Mouse (Mus musculus) C2C12 (cell line): ENCODE measurements at regions not wholly inside any gene's neighbourhood (a gene's known extent, or its start where the extent isn't known, plus 50 kb on each side); places are given as distances from the start of the nearest gene placed in this dataset.

Source experiments
- H3K27me3 ChIP-seq: one replicate; pipeline ENCODE4 v1.6.1; 2011; ENCODE audit not compliant: control insufficient read depth, insufficient read depth, insufficient read length
- H3K36me3 ChIP-seq: one replicate; pipeline ENCODE4 v1.6.1; 2011; ENCODE audit not compliant: control insufficient read depth, insufficient read depth
- H3K4me3 ChIP-seq: one replicate; pipeline ENCODE4 v1.5.1; 2011; ENCODE audit warnings: mild to moderate bottlenecking, control low read depth; ENCODE audit not compliant: poor library complexity, insufficient read depth, severe bottlenecking
- H3K79me2 ChIP-seq: one replicate; pipeline ENCODE4 v1.6.1; 2011; ENCODE audit not compliant: control insufficient read depth, insufficient read depth
- H3K79me3 ChIP-seq: one replicate; pipeline ENCODE4 v1.6.1; 2011; ENCODE audit warnings: low read depth, control low read depth
- H3ac ChIP-seq: one replicate; pipeline ENCODE3; 2011; ENCODE audit warnings: low read depth; ENCODE audit not compliant: control insufficient read depth, insufficient read length
- CEBPB ChIP-seq: IDR thresholded peaks from one replicate; pipeline ENCODE4 v1.6.1; 2011; ENCODE audit warnings: low read depth, mild to moderate bottlenecking, control low read depth, moderate library complexity
- CTCF ChIP-seq: IDR thresholded peaks from one replicate; pipeline ENCODE4 v1.5.1; 2011; ENCODE audit not compliant: control insufficient read depth, insufficient read depth, insufficient read length
- FOSL1 ChIP-seq: IDR thresholded peaks from one replicate; pipeline ENCODE4 v1.8.0; 2011; ENCODE audit warnings: mild to moderate bottlenecking, low read length; ENCODE audit not compliant: poor library complexity, insufficient read depth, severe bottlenecking
- MAX ChIP-seq: IDR thresholded peaks from one replicate; pipeline ENCODE4 v1.6.1; 2011; ENCODE audit warnings: mild to moderate bottlenecking, control low read depth
- MYOD1 ChIP-seq: IDR thresholded peaks from one replicate; pipeline ENCODE4 v1.6.1; 2011; ENCODE audit warnings: low read depth; ENCODE audit not compliant: control insufficient read depth, insufficient read length
- MYOG ChIP-seq: IDR thresholded peaks from one replicate; pipeline ENCODE4 v1.6.1; 2011; ENCODE audit not compliant: control insufficient read depth, insufficient read length; ENCODE audit errors: extremely low read depth
- USF1 ChIP-seq: IDR thresholded peaks from one replicate; pipeline ENCODE4 v1.6.1; 2011; ENCODE audit warnings: low read depth, mild to moderate bottlenecking, control low read depth, moderate library complexity

DNA sequence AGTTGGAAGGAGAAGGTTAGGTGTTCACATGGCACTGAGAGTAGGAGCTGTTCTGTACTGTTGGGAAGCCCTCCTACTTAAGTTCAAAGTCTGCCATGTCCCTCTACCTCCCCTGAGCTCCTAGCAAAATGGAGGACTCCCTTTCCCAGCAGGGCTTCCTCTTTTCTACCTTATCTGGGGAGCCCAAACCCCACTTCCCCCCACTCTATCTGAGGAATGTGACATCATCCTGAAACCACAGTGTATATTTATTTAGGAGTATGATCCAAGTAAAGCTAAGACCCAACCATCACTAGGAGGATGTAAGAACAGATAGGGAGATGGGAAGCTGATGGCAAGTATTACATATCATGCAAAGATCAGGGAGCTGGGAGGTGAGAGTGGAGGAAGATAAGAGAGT, 1490.6 kb upstream of the Gm6569 start:
- Histone ChIP-seq H3K4me3 (no peak overlapping the region), H3K79me2 (no peaks in the 10 kb centered on the region), H3K36me3 (no peaks in the 10 kb centered on the region), H3K79me3 (no peaks in the 10 kb centered on the region), H3ac (no peak overlapping the region), H3K27me3 (no peaks in the 10 kb centered on the region)
- TF ChIP-seq CEBPB (no peak), CTCF (no peak), MAX (no peak), MYOD1 (no peak), MYOG (no peak), USF1 (no peak)

DNA sequence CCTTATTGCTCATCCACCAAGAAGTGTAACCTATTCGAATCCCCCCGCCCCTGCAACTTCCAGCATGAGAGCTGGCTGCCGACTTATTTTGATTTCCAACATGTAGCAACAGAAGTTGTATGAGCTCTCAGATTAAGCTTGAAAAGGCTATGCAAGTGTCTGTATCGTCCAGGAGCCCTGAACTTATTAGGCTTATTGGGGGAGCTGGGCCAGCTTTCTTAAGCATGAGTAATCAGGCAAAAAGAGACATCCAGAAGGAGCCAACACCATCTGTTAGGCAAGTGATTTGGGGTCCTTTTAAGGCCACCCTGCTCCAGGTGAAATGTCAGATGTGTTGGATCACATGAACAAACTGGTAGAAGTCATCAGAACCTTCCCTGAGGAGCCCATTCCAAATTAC, 1481.0 kb upstream of the Gm6569 start:
- Histone ChIP-seq H3K79me3 (no peaks in the 10 kb centered on the region), H3K79me2 (no peaks in the 10 kb centered on the region), H3K27me3 (no peaks in the 10 kb centered on the region), H3ac (no peak overlapping the region), H3K36me3 (no peaks in the 10 kb centered on the region), H3K4me3 (no peak overlapping the region)
- TF ChIP-seq MYOG, result no peak
- TF ChIP-seq CTCF, result no peak
- no peak for TF ChIP-seq FOSL1
- no peak for TF ChIP-seq MAX
- TF ChIP-seq USF1, result no peak
- TF ChIP-seq CEBPB, result no peak
- TF ChIP-seq MYOD1, result no peak

DNA sequence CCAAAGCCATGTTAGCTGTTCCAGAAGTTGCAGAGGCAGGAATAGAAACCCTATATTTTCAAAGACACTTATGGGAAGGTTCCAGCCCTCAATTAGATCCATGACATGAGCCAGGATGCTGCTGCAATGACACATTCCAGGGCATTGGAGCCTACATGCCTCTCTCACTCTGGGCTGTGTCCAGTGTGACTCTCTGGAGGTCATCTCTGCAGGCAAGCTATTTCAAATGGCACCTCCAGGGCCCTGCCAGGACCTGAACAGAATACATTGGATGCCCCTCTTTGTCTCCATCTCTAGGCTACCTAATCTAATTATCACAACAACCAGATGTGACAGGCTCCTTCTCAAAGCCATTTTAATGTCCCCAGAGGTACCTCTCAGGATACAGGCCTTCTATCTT, 1478.7 kb upstream of the Gm6569 start:
- Histone ChIP-seq H3K27me3 (no peaks in the 10 kb centered on the region), H3ac (no peak overlapping the region), H3K79me2 (no peaks in the 10 kb centered on the region), H3K36me3 (no peaks in the 10 kb centered on the region), H3K79me3 (no peaks in the 10 kb centered on the region), H3K4me3 (no peak overlapping the region)
- no peak for TF ChIP-seq FOSL1
- no peak for TF ChIP-seq MYOG
- TF ChIP-seq CTCF, result no peak
- TF ChIP-seq MAX, result no peak
- TF ChIP-seq USF1, result no peak
- TF ChIP-seq MYOD1, result no peak
- TF ChIP-seq CEBPB, result no peak

DNA sequence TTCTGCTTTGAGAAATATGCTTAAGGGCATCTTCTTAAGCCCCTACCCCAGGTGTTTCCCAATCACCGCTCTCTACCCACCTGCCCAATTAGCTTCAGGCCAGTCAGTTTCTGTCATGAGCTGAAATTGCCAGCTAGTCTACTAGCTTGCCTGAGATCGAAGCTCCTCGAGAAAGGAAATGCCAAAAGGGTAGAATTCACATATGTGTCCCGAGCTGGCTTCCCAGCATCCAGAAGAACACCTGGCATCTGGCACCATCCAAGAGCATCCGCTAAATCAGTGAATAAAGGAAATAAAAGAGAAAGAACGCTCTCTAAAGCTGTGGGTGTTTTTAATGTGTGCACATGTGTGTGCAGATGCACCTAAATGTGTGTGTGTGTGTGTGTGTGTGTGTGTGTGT, 1474.7 kb upstream of the Gm6569 start:
- no peak for TF ChIP-seq MYOG
- TF ChIP-seq MAX, result no peak
- no peak overlapping the region for H3ac ChIP-seq
- no peak overlapping the region for H3K4me3 ChIP-seq
- no peaks in the 10 kb centered on the region for H3K27me3 ChIP-seq
- H3K79me2 ChIP-seq, result no peaks in the 10 kb centered on the region
- no peaks in the 10 kb centered on the region for H3K79me3 ChIP-seq
- no peaks in the 10 kb centered on the region for H3K36me3 ChIP-seq

DNA sequence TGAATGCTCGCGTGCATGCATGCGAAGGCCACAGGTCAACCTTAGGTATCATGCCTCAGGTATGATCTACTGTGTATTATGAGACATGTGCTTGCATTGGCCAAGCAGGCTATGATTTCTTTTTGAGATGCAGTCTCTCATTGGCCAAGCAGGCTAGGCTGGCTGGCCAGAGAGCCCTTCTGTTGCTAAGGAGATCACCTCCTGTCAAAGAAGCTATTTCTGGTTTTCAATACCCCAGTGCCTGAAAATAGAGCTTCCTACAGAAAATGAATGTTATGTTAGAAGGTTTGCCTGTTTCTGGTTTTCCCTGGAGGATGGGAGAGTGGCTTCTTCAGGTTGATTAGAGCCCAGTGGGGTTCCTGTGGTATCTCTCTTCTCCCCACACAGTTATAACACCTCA, 1474.3 kb upstream of the Gm6569 start:
- Histone ChIP-seq H3K79me2 (no peaks in the 10 kb centered on the region), H3K4me3 (no peak overlapping the region), H3K79me3 (no peaks in the 10 kb centered on the region), H3ac (no peak overlapping the region), H3K36me3 (no peaks in the 10 kb centered on the region), H3K27me3 (no peaks in the 10 kb centered on the region)
- no peak for TF ChIP-seq CTCF
- no peak for TF ChIP-seq CEBPB
- TF ChIP-seq MAX, result no peak
- TF ChIP-seq USF1, result no peak
- no peak for TF ChIP-seq MYOD1
- TF ChIP-seq FOSL1, result no peak
- no peak for TF ChIP-seq MYOG

DNA sequence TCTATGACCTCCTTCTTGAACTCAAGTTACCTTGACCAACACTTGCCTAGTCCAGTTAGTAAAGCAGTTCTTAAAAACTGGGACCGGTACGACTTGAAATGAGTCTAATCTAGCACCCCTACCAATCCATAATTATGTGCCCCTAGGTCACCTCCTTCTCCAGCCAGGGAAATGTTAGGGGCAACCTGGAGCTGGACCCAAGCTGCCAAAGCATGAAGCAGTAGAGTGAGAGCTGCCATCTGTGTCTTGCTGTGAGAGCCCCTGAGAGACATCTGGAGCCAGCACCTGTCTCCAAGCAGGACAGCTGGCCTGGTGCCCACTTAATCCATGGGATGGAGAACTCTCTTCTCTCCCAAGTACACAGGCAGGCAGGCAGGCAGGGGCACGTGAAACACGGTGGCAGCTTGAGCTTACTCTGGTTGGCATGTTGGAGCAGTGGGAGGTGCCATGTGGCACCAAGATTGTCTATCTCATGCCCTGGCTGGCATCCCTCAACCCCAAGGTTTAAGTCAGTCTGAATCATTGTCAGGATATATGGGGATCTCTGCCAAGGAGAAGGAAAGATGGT, 1473.8 kb upstream of the Gm6569 start:
- Histone ChIP-seq H3K36me3 (no peaks in the 10 kb centered on the region), H3ac (no peak overlapping the region), H3K79me3 (no peaks in the 10 kb centered on the region), H3K79me2 (no peaks in the 10 kb centered on the region), H3K4me3 (no peak overlapping the region), H3K27me3 (no peaks in the 10 kb centered on the region)
- TF ChIP-seq CTCF (no peak), MYOD1 (no peak), USF1 (no peak), MYOG (no peak), MAX (no peak), FOSL1 (no peak)
